Mouse (Mus musculus) small intestine, adult 2 months (tissue): ENCODE results near the gene Man1c1. TPM values are rescaled to one million over a fixed set of nuclear protein-coding genes. Genes with fewer than 3 reads are reported as not detected.

ENCODE experiments used
- H3K27ac ChIP-seq: fragments of 200-500 bp; 2 replicates; pipeline ENCODE4 v1.5.1; 2012; ENCODE audit warnings: low read depth, low read length, control low read depth, inconsistent platforms; ENCODE audit not compliant: insufficient read depth
- H3K27me3 ChIP-seq: fragments of 200-500 bp; 2 replicates; pipeline ENCODE4 v1.6.1; 2012; ENCODE audit warnings: mild to moderate bottlenecking, moderate library complexity, low read length, inconsistent platforms; ENCODE audit not compliant: control insufficient read depth, insufficient read depth
- H3K36me3 ChIP-seq: fragments of 200-500 bp; 2 replicates; pipeline ENCODE4 v1.6.1; 2012; ENCODE audit warnings: mild to moderate bottlenecking, low read length, control low read depth, inconsistent platforms; ENCODE audit not compliant: control insufficient read depth, insufficient read depth
- H3K4me1 ChIP-seq: fragments of 200-500 bp; 2 replicates; pipeline ENCODE4 v1.6.1; 2012; ENCODE audit warnings: low read length, inconsistent platforms, mixed read lengths; ENCODE audit not compliant: control insufficient read depth, insufficient read depth, insufficient read length
- H3K4me3 ChIP-seq: fragments of 200-500 bp; 2 replicates; pipeline ENCODE4 v1.5.1; 2012; ENCODE audit warnings: low read depth, mild to moderate bottlenecking, control low read depth, inconsistent platforms, low read length, moderate library complexity
- CTCF ChIP-seq: fragments of 200-500 bp; IDR thresholded peaks from 2 replicates; pipeline ENCODE4 v1.5.1; 2012; ENCODE audit warnings: low read depth, mild to moderate bottlenecking, control low read depth, inconsistent platforms, low read length, moderate library complexity, mixed read lengths; ENCODE audit not compliant: insufficient replicate concordance, insufficient read length; ENCODE audit errors: extremely low read depth
- POLR2A ChIP-seq: fragments of 200-500 bp; IDR thresholded peaks from 2 replicates; pipeline ENCODE4 v1.6.1; 2012; ENCODE audit warnings: low read depth, mild to moderate bottlenecking, control low read depth, inconsistent platforms, low read length, moderate library complexity
- WGBS: fragments of 180-500 bp; shearing (Covaris S2); methylation state at CpG from one replicate; pipeline ENCODE4 v1.1.7; 2018; 5-methylcytosine and 5-hydroxymethylcytosine counted together
- polyA plus RNA-seq: library from polyadenylated mRNA; depleted of rRNA; stranded (reverse); fragments of >200 nt; gene quantifications from 2 replicates; pipeline ENCODE4 v1.2.3, GENCODE M21; 2012

The Man1c1 gene
- polyA plus RNA-seq, 1 experiment = 3.7 TPM

- Histone ChIP-seq H3K36me3 (no peaks in the 10 kb centered on the region), H3K27ac (no peak overlapping the region), H3K27me3 (no peaks in the 10 kb centered on the region), H3K4me3 (no peak overlapping the region), H3K4me1 (peaks cover 6% of the 10 kb centered on the region; the same call in 1 of the 2 replicates)
- no peak for TF ChIP-seq POLR2A
- TF ChIP-seq CTCF = no peak
- 25% methylated on average over 16 of the region's 16 CpGs for WGBS
Observed at GRCm38 (mm10) chr4:134557626-134558249, 146.4 kb downstream of the Man1c1 start.

DNA sequence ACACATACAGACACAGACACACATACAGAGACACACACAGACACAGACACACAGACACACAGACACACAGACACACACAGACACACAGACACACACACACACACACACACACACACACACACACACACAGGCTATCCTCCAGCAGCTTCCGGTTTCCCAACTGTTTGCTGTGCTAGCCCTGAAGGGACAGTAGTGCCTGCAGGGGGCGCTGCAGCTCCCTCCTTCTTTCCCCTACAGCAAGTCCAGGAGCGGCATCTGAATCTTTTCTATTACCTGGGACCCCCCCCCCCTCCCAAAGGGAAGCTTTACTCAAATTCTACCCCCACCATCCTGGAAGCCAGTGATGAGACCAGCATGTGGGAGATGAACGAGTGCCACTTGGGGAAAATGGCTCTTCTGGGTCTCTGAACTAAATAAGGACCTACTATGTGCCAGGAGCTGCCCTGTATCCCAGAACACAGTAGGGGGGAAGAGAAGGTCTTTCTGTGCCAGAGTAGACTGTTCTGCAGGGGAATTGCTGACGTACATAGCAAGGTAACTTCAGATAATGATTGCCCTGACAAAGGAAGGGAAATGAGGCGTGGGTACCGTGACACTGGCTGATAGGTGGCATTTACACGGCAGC is 148.0 kb downstream of the Man1c1 start:
- no peak overlapping the region for H3K27ac ChIP-seq
- WGBS = 69% methylated on average over 8 of the region's 8 CpGs
- peak; percentile 24; the same call in 1 of the 2 replicates for TF ChIP-seq CTCF
- TF ChIP-seq POLR2A = no peak

GRCm38 (mm10) chr4:134553631-134554030 is 150.5 kb downstream of the Man1c1 start:
- Histone ChIP-seq H3K27me3 (peaks cover 5% of the 10 kb centered on the region; the same call in 1 of the 2 replicates), H3K4me1 (peaks cover 6% of the 10 kb centered on the region; the same call in 1 of the 2 replicates), H3K27ac (no peak overlapping the region), H3K4me3 (no peak overlapping the region), H3K36me3 (no peaks in the 10 kb centered on the region)
- no peak for TF ChIP-seq POLR2A
- TF ChIP-seq CTCF = no peak
- WGBS = 97% methylated on average over 1 of the region's 1 CpGs

More for the DNA sequence above, 148.0 kb downstream of the Man1c1 start:
- Histone ChIP-seq H3K4me1 (peaks cover 6% of the 10 kb centered on the region; the same call in 1 of the 2 replicates), H3K27me3 (peaks cover 5% of the 10 kb centered on the region; the same call in 1 of the 2 replicates), H3K36me3 (no peaks in the 10 kb centered on the region), H3K4me3 (no peak overlapping the region)

DNA sequence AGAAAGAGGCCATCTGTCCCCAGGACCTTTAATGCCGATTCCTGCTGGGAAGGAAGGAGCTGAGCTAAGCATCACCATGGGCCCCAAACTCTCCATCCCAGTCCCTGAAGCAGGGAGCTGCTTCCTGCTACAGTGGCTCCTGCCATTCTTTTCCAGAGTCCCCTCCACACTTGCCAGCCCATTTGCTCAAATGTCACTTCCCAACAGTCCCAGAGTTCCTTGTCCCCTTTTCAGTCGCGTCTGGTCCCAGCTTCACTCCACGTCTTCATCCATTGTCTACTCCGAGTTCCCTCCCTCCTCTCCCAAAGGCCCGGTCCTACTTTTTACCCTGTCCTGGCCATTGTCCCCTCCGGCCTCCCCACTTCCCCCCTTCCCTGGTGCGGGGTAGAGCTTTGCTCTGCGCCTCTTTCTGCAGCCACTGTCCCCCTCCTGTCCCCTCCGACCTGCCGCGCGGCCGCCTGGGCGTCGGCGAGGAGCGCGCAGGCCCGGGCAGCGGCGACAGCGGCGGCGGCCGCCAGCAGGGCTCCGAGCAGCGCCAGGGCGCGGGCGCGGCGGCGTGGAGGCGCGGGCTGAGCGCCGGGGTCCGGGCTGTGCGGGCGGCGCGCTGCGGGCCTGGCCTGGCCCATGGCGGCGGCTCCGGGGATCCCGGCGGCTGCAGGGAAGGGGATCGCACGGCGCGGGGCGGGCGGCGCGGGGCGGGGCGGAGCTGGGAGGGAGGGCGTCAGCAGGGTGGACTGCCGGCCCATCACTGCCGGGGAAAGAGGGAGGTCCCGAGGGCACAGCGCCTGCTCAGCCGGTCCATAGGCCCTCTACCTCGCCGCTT is 152.4 kb downstream of the Man1c1 start, which contains the start of gene Selenon:
Gene Selenon (minus strand): TSS at position 673 of the 823 bp plus-strand sequence.
- Histone ChIP-seq H3K27me3 (peaks cover 5% of the 10 kb centered on the region; the same call in 1 of the 2 replicates), H3K27ac (no peak within 1 kb of the TSS; the same call in 1 of the 2 replicates), H3K4me3 (peak within 1 kb of the TSS; percentile 73), H3K36me3 (no peaks in the 10 kb centered on the region), H3K4me1 (peaks cover 12% of the 10 kb centered on the region)
- TF ChIP-seq POLR2A (no peak), CTCF (0 out of 2 replicates have a peak, but pooled peaks have one; percentile 3)
- 6% methylated on average over 65 of the region's 67 CpGs for WGBS

- Histone ChIP-seq H3K4me1 (peaks cover 8% of the 10 kb centered on the region), H3K4me3 (no peak overlapping the region), H3K27ac (no peak overlapping the region), H3K27me3 (peaks cover 5% of the 10 kb centered on the region; the same call in 1 of the 2 replicates), H3K36me3 (no peaks in the 10 kb centered on the region)
- 98% methylated on average over 8 of the region's 8 CpGs for WGBS
- TF ChIP-seq POLR2A (no peak), CTCF (no peak)
Observed at GRCm38 (mm10) chr4:134549899-134550298, 154.2 kb downstream of the Man1c1 start.

DNA sequence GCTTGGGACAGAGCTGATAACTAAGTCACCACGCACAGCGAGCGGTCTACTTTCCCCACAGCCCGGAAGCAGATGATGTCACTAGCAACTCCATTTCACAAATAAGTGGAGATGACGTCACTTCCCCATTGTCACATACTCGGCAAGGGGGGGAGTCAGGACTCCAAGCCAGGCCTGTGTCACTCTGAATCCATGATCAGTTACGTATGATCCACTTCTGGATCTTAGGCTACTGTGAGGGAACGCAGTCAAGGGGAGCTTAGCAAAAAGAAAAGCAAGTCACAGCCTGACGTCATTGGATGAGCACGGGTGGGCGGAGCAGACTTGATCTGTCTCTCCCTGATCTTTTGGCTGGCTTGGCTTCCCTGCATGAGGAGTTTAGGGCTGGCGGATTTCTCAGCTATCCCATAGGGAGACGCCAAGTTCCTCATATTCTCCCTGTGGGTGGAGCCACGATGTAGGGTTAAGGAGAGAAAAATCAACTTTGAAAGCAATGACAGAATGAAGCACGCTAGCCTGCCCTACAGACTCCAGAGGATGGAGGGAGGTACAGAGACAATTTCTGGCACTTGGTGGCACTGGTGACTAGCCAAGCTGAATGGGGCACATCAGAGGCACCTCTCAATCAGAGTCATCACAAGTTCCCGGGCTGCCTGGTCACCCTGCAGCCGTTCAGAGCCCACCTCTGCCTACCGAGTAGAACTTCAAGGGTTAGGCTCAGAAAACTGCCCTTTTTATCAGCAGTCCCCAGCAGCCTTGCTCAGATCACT is 155.7 kb downstream of the Man1c1 start:
- H3K4me3 ChIP-seq = no peak overlapping the region
- no peak overlapping the region for H3K27ac ChIP-seq
- no peak for TF ChIP-seq CTCF
- TF ChIP-seq POLR2A = no peak
- peaks cover 5% of the 10 kb centered on the region; the same call in 1 of the 2 replicates for H3K27me3 ChIP-seq
- 69% methylated on average over 18 of the region's 18 CpGs for WGBS
- peaks cover 6% of the 10 kb centered on the region for H3K4me1 ChIP-seq
- H3K36me3 ChIP-seq = no peaks in the 10 kb centered on the region
